Mouse (Mus musculus) spleen, adult 2 months (tissue): ENCODE results near the gene Srebf2.

ENCODE experiments used
- CTCF ChIP-seq: fragments of 200-500 bp; IDR thresholded peaks from 2 replicates; pipeline ENCODE4 v1.5.1; 2011; ENCODE audit warnings: mild to moderate bottlenecking, inconsistent platforms; ENCODE audit not compliant: insufficient read depth, insufficient read length, insufficient replicate concordance; ENCODE audit errors: extremely low read depth
- POLR2A ChIP-seq: fragments of 200-500 bp; IDR thresholded peaks from 2 replicates; pipeline ENCODE4 v1.6.1; 2011; ENCODE audit warnings: low read depth, low read length, inconsistent platforms

DNA sequence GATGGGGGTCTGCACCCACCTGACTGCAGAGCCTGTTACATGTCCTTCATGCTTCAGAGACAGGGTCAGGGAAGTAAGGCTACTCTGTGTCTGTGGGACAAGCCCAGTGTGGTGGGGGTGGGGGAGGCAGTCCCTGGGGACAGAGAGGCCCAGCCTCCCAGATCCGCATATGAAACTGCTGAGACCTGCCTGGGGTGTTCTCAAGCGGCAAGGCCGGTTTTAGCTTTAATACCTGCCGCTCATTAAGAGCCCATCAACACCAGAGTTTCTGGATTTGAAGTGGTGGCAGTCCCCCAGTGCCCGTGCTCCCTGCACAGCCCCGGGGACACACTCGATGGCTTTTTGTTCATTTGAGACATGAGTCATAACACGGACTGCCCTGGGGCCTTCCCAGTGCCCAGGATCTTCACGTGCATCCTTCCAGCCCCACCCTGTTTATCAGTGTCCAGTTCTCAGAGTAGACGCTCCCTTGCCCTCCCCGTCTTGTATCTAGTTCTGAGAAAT lies 82.6 kb downstream of the Srebf2 start:
- no peak for TF ChIP-seq CTCF
- TF ChIP-seq POLR2A = no peak
